13 mouse cellular contexts compared by ENCODE assay signal in the genomic region with DNA sequence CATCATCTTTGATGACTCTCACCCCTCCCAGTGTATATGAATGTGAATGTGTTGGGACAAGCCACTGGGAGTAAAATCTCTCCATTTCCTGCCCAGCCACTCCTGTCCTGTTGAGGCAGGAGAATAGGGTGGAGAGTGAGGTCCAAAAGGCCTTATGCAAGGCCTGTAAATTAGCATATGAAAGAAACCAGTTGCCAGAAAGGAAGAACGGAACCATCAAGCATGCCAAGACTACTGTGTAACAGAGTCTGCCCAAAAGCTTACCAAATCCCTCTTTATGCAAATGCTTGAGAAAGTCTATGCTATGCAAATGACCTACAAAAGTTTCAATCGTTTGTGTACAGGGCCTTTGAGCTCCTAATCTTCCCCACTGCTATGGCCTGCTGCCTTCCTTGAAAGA.
DNase-seq lines count a peak whose midpoint lies in the region; ATAC-seq and TF ChIP-seq lines count a peak whose summit lies in the region.
"Had no signal": no experiment of that assay in that cellular context is flagged by ENCODE, and none has a peak within 500 bp of the region (broad histone marks: within the 10 kb centered on the region; RNA-seq: fewer than 3 reads in every experiment).

No protein-coding gene starts in this region.

- ATAC-seq in neural tube, embryonic 13.5 days (ENCODE audit: low read depth) = peak; percentile 8; the same call in 1 of the 2 replicates
- peak; percentile 94 for ATAC-seq in hindbrain, embryonic 16.5 days
- ATAC-seq in stomach, postnatal 0 days (ENCODE audit: low FRiP score, low TSS enrichment) = peak; percentile 37; the same call in 1 of the 2 replicates
- no peak for ATAC-seq in heart, embryonic 12.5 days (ENCODE audit: insufficient number of reproducible peaks, low FRiP score)

- no peak overlapping the region for H3K9ac ChIP-seq in neural tube, embryonic 13.5 days
- no peak overlapping the region for H3K9ac ChIP-seq in hindbrain, embryonic 16.5 days (ENCODE audit: low read depth, low read length)
- H3K9ac ChIP-seq in stomach, postnatal 0 days (ENCODE audit: low read length) = no peak overlapping the region
- no peak overlapping the region for H3K9ac ChIP-seq in heart, embryonic 12.5 days
- H3K9ac ChIP-seq: liver, embryonic 13.5 days had no signal

- no peak for TF ChIP-seq CTCF in stomach, postnatal 0 days (IDR thresholded peaks at IDR 0.05; ENCODE audit: low read depth)

- no peak overlapping the region for H3K4me3 ChIP-seq in neural tube, embryonic 13.5 days
- no peak overlapping the region for H3K4me3 ChIP-seq in hindbrain, embryonic 16.5 days (ENCODE audit: low read length)
- no peak overlapping the region for H3K4me3 ChIP-seq in stomach, postnatal 0 days (ENCODE audit: low read depth, low read length)
- no peak overlapping the region for H3K4me3 ChIP-seq in heart, embryonic 12.5 days
- H3K4me3 ChIP-seq: liver, embryonic 13.5 days; megakaryocyte, embryonic 14.5 days had no signal

- DNase-seq in cerebellum, adult 9-10 months = peak; percentile 12
- no peak for DNase-seq in cerebellum, adult 11-12 months
- no peak for DNase-seq in neural tube, embryonic 10.5 days (ENCODE audit: extremely low spot score, low spot score)
- no peak for DNase-seq in stomach, postnatal 0 days (ENCODE audit: low spot score)
- DNase-seq in thymus, postnatal 10 days (ENCODE audit: low spot score in 2 of 2) = no peak
- DNase-seq: adrenal gland, postnatal 14 days; kidney, adult 9 months; liver, embryonic 13.5 days; thymus, postnatal 25 days had no signal

- H3K27me3 ChIP-seq in neural tube, embryonic 13.5 days = no peaks in the 10 kb centered on the region
- H3K27me3 ChIP-seq in hindbrain, embryonic 16.5 days (replicated peaks; ENCODE audit: control insufficient read depth, insufficient read depth, low read length) = no peaks in the 10 kb centered on the region
- no peaks in the 10 kb centered on the region for H3K27me3 ChIP-seq in stomach, postnatal 0 days (ENCODE audit: control insufficient read depth, insufficient read depth, low read length)
- H3K27me3 ChIP-seq in heart, embryonic 12.5 days (replicated peaks) = no peaks in the 10 kb centered on the region
- H3K27me3 ChIP-seq: liver, embryonic 13.5 days; megakaryocyte, embryonic 14.5 days had no signal

- no peak overlapping the region for H3K4me2 ChIP-seq in neural tube, embryonic 13.5 days
- no peak overlapping the region for H3K4me2 ChIP-seq in hindbrain, embryonic 16.5 days (ENCODE audit: low read length)
- H3K4me2 ChIP-seq in stomach, postnatal 0 days (replicated peaks; ENCODE audit: low read depth) = no peak overlapping the region
- no peak overlapping the region for H3K4me2 ChIP-seq in heart, embryonic 12.5 days
- H3K4me2 ChIP-seq: liver, embryonic 13.5 days had no signal

- 0 out of 2 replicates have a peak, but pooled peaks cover 3% of the 10 kb centered on the region for H3K4me1 ChIP-seq in neural tube, embryonic 13.5 days (replicated peaks)
- H3K4me1 ChIP-seq in hindbrain, embryonic 16.5 days (ENCODE audit: control insufficient read depth, insufficient read depth, low read depth, low read length) = no peaks in the 10 kb centered on the region
- H3K4me1 ChIP-seq in stomach, postnatal 0 days (replicated peaks; ENCODE audit: control insufficient read depth, insufficient read depth) = peaks cover 3% of the 10 kb centered on the region; the same call in 1 of the 2 replicates
- no peaks in the 10 kb centered on the region; the same call in 1 of the 2 replicates for H3K4me1 ChIP-seq in heart, embryonic 12.5 days (replicated peaks)
- H3K4me1 ChIP-seq: liver, embryonic 13.5 days; megakaryocyte, embryonic 14.5 days had no signal

- H3K36me3 ChIP-seq in neural tube, embryonic 13.5 days = no peaks in the 10 kb centered on the region
- no peaks in the 10 kb centered on the region for H3K36me3 ChIP-seq in hindbrain, embryonic 16.5 days (ENCODE audit: control insufficient read depth, insufficient read depth, low read length)
- no peaks in the 10 kb centered on the region for H3K36me3 ChIP-seq in stomach, postnatal 0 days (ENCODE audit: control insufficient read depth, insufficient read depth, low read length)
- no peaks in the 10 kb centered on the region for H3K36me3 ChIP-seq in heart, embryonic 12.5 days
- H3K36me3 ChIP-seq: liver, embryonic 13.5 days had no signal

- no peak for TF ChIP-seq EP300 in stomach, postnatal 0 days (optimal IDR thresholded peaks at IDR 0.05)

- no peak overlapping the region for H3K27ac ChIP-seq in neural tube, embryonic 13.5 days (replicated peaks)
- H3K27ac ChIP-seq in hindbrain, embryonic 16.5 days (ENCODE audit: low read depth, low read length) = no peak overlapping the region
- H3K27ac ChIP-seq in stomach, postnatal 0 days (replicated peaks) = no peak overlapping the region
- no peak overlapping the region for H3K27ac ChIP-seq in heart, embryonic 12.5 days (ENCODE audit: poor library complexity, severe bottlenecking)
- H3K27ac ChIP-seq: liver, embryonic 13.5 days had no signal

- WGBS in neural tube, embryonic 13.5 days = 26% methylated on average over 2 of the region's 2 CpGs
- WGBS in hindbrain, embryonic 16.5 days = 24% methylated on average over 2 of the region's 2 CpGs
- 50% methylated on average over 2 of the region's 2 CpGs for WGBS in stomach, postnatal 0 days
- WGBS in heart, embryonic 12.5 days = 79% methylated on average over 2 of the region's 2 CpGs

- no peaks in the 10 kb centered on the region for H3K9me3 ChIP-seq in neural tube, embryonic 13.5 days
- no peaks in the 10 kb centered on the region for H3K9me3 ChIP-seq in hindbrain, embryonic 16.5 days (ENCODE audit: control insufficient read depth, low read length)
- no peaks in the 10 kb centered on the region for H3K9me3 ChIP-seq in stomach, postnatal 0 days (ENCODE audit: control insufficient read depth, low read length)
- H3K9me3 ChIP-seq in heart, embryonic 12.5 days (replicated peaks) = no peaks in the 10 kb centered on the region
- H3K9me3 ChIP-seq: liver, embryonic 13.5 days; megakaryocyte, embryonic 14.5 days had no signal
